In the genomic region with DNA sequence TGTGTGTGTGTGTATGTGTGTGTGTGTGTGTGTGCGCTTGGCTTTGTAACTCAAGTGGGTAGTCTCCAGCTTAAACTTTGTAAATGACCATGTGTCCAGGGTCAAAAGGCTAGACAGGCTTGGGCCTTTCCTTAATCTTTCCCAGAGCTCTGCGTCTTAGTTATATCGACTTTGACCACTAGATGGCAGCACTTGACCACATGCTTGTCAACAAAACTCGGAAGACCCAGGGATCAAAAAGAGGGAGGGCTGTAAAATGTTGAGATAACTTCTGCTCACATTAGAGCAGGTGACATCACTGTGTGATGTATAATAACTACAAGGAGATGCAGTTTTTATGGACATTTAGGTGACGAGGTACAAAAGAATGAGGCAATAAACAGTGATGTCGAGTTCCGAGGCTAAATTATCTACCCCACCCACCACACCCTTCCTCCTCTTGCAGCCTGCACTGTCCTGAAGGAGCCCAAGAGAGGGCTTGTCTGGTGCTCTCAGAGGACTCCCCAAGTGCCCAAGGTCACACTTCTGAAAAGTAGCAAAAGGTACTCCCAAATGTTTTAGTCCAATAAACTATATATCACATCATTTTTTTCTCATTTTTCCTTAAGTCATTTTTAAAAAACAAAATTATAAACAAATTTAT, we compare ENCODE assay signal across 8 mouse cellular contexts. TPM values are rescaled to one million over a fixed set of nuclear protein-coding genes. Genes with fewer than 3 reads are reported as not detected.
DNase-seq lines count a peak whose midpoint lies in the region; ATAC-seq and TF ChIP-seq lines count a peak whose summit lies in the region.

No protein-coding gene starts in this region.

- no peaks in the 10 kb centered on the region for H3K27me3 ChIP-seq in intestine, postnatal 0 days (replicated peaks; ENCODE audit: control insufficient read depth, insufficient read depth, low read length)
- H3K27me3 ChIP-seq in midbrain, embryonic 12.5 days, result no peaks in the 10 kb centered on the region

- no peak overlapping the region for H3K27ac ChIP-seq in intestine, postnatal 0 days (ENCODE audit: low read depth, low read length)
- no peak overlapping the region for H3K27ac ChIP-seq in midbrain, embryonic 12.5 days (replicated peaks)

- TF ChIP-seq CTCF in intestine, postnatal 0 days (IDR thresholded peaks at IDR 0.05; ENCODE audit: low read depth), result peak; percentile 95

- no peak overlapping the region for H3K9ac ChIP-seq in intestine, postnatal 0 days (ENCODE audit: low read depth, low read length)
- no peak overlapping the region for H3K9ac ChIP-seq in midbrain, embryonic 12.5 days (replicated peaks)

- no peak overlapping the region for H3K4me3 ChIP-seq in intestine, postnatal 0 days (ENCODE audit: low read depth, low read length)
- no peak overlapping the region for H3K4me3 ChIP-seq in midbrain, embryonic 12.5 days

- no peaks in the 10 kb centered on the region for H3K36me3 ChIP-seq in intestine, postnatal 0 days (ENCODE audit: control insufficient read depth, insufficient read depth)
- no peaks in the 10 kb centered on the region for H3K36me3 ChIP-seq in midbrain, embryonic 12.5 days

- ATAC-seq in intestine, postnatal 0 days, result peak; percentile 64; the same call in 1 of the 2 replicates
- peak; percentile 60; the same call in 1 of the 2 replicates for ATAC-seq in midbrain, embryonic 12.5 days (ENCODE audit: low FRiP score, low read depth)

- no peaks in the 10 kb centered on the region for H3K4me1 ChIP-seq in intestine, postnatal 0 days (replicated peaks; ENCODE audit: control insufficient read depth, insufficient read depth, low read length)
- no peaks in the 10 kb centered on the region for H3K4me1 ChIP-seq in midbrain, embryonic 12.5 days

- peak; percentile 70 for DNase-seq in urinary bladder, postnatal 14 days (ENCODE audit: low spot score)
- no peak for DNase-seq in urinary bladder, adult 2 months (ENCODE audit: low spot score)
- DNase-seq in cerebellum, postnatal 4 days (ENCODE audit: low spot score in 2 of 2), result peak; percentile 41 to 74
- peak; percentile 71 for DNase-seq in gastrocnemius, postnatal 10 days
- peak; percentile 76 to 86 for DNase-seq in left cerebral cortex, postnatal 14 days (ENCODE audit: low spot score in 2 of 2)
- DNase-seq in spleen, postnatal 4 days (ENCODE audit: low spot score in 2 of 2), result peak; percentile 45 to 81

- 0 out of 2 replicates have a peak overlapping the region, but pooled peaks have one; percentile 3 for H3K4me2 ChIP-seq in intestine, postnatal 0 days (replicated peaks; ENCODE audit: low read depth)
- H3K4me2 ChIP-seq in midbrain, embryonic 12.5 days (replicated peaks), result no peak overlapping the region

- no peaks in the 10 kb centered on the region for H3K9me3 ChIP-seq in intestine, postnatal 0 days (ENCODE audit: control insufficient read depth)
- no peaks in the 10 kb centered on the region for H3K9me3 ChIP-seq in midbrain, embryonic 12.5 days

- intact Hi-C loops in left cerebral cortex, postnatal 14 days (cut with DNase I), result loop anchor here (5.0 to 10.0 kb wide), 3 partner anchors 87 to 370 kb away; no protein-coding TSS in a partner anchor

- WGBS in intestine, postnatal 0 days, result 6% methylated on average over 7 of the region's 7 CpGs
- 19% methylated on average over 7 of the region's 7 CpGs for WGBS in midbrain, embryonic 12.5 days

RNA-seq across cellular contexts. Expression of gene Onecut1, which starts 43.3 kb away (rescaled TPM):
- not detected in 2 replicates for polyA plus RNA-seq in urinary bladder, adult 2 months (2012; rRNA removed)
- not detected for total RNA-seq in gastrocnemius, postnatal 10 days (2021)
- 0.07 TPM in 1 of 2 replicates, not detected in the other for polyA plus RNA-seq in intestine, postnatal 0 days (2015; fragmentation: Nextera tagmentation; extraction: Ambion mirVana)
- under 1 TPM in 1 of 2 experiments, not detected in 1; 0.08 TPM for total RNA-seq in left cerebral cortex, postnatal 14 days (2021)
- 16.4 and 18.0 TPM in 2 replicates for polyA plus RNA-seq in midbrain, embryonic 12.5 days (2016; fragmentation: Nextera tagmentation; extraction: Ambion mirVana)

RNA-seq across cellular contexts. Expression of gene Fam214a, which starts 47.7 kb away (rescaled TPM):
- polyA plus RNA-seq in urinary bladder, adult 2 months (2012; rRNA removed), result 19.4 and 25.6 TPM in 2 replicates
- total RNA-seq in gastrocnemius, postnatal 10 days (2021), result 10 to 100 TPM; 28.4 to 31.3 TPM
- 5.1 and 5.7 TPM in 2 replicates for polyA plus RNA-seq in intestine, postnatal 0 days (2015; fragmentation: Nextera tagmentation; extraction: Ambion mirVana)
- total RNA-seq in left cerebral cortex, postnatal 14 days (2021), result 10 to 100 TPM; 34.2 to 37.3 TPM
- polyA plus RNA-seq in midbrain, embryonic 12.5 days (2016; fragmentation: Nextera tagmentation; extraction: Ambion mirVana), result 31.3 and 31.9 TPM in 2 replicates

Comparison
In these comparisons a context has a peak if more than half of its experiments do, and no peak if none do; other contexts are left out.
1. RNA of gene Onecut1, which starts 43.3 kb away (polyA plus RNA-seq): 16.4 to 18.0 TPM in midbrain, embryonic 12.5 days; 0.07 TPM in intestine, postnatal 0 days and not detected in urinary bladder, adult 2 months; every median in the first group is over 10 times any median in the second.